Mouse (Mus musculus) left cerebral cortex, postnatal 14 days (tissue): Measurements from ENCODE around the gene Gpr83. TPM values are rescaled to one million over a fixed set of nuclear protein-coding genes. Genes with fewer than 3 reads are reported as not detected.

Source experiments
- DNase-seq, 2 experiments: peaks; one replicate each; pipeline ENCODE4 v3.0.0; 2021 to 2022; ENCODE audit warnings: low spot score in 2 of 2, mixed read lengths in 1 of 2
- intact Hi-C: fragments of 180-260 bp; cut with DNase I; formaldehyde crosslinking; loops from one replicate; pipeline ENCODE4 v1.15.1; 2025
- total RNA-seq, 2 experiments: library from RNA; stranded (reverse); gene quantifications; 2 replicates each; pipeline ENCODE4 v1.2.3; 2021

Gene Gpr83
- total RNA-seq, 2 experiments from 2014 or later, result 11.7 to 14.0 TPM

DNA sequence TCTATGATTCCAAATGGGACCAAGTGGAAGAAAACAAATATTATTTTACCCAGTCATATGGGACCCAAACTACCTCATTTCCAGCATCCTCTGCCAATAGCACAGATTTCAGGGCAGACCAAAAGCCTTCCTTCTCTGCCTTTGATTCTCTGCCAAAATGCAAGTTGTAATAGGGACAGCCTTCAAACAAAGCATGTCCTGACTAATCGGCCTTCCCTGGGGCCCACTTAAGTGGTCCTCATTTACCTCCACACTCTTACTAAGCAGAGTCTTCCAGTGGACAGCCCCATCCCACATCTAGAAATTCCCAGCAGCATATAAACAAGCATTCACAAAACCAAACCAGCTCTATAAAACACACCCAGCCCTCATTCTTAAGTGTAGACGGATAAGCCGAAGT, 37.1 kb downstream of the Gpr83 start:
- no peak for DNase-seq
- intact Hi-C loops, result no loop called here

- intact Hi-C loops, result no loop called here
These were observed 41.7 kb downstream of the Gpr83 start for GRCm38 (mm10) chr9:14901757-14902156.

GRCm38 (mm10) chr9:14902416-14902815, 42.4 kb downstream of the Gpr83 start:
- intact Hi-C loops, result no loop called here

More at GRCm38 (mm10) chr9:14901757-14902156, 41.7 kb downstream of the Gpr83 start:
- no peak for DNase-seq

GRCm38 (mm10) chr9:14903006-14903405, 43.0 kb downstream of the Gpr83 start:
- DNase-seq, result no peak
- intact Hi-C loops, result no loop called here

More at GRCm38 (mm10) chr9:14902416-14902815, 42.4 kb downstream of the Gpr83 start:
- DNase-seq, result no peak

DNA sequence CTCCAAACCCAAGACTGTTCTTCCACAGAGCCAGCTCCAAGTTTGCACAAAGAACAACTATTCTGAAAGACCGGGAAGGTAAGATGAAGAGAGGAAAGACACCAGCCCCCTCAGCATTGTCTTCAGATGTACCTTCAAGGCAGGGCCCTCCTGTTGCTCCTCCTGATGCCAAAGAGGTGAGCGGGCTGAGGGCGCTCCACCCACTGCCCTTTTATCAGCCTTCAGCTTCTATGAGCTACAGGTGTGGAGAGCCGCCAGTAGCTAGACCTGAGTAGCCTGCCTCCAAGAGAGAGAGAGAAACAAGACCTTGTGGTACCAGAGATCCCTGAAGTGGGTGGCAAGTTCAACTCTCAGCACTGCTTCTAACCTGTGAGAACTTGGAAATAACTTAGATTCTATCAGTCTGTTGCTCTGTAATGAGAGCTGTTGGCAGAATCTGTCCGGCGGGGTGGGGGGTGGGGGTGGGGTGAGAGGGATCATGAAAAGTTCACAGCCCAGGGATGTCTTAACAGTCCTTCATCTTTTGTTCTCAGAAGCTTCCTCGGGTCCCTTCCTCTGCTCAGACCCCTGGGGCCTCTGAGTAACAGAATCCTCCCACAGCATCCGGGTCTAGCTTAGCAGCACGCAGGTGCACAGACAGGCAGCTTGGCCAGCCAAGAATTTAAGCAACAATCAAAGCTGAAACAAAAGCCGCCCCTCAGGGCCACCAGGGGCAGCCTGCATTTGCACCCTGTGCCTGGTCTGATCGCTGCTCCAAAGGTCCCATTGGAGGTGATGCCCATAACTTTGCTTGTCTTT, 43.8 kb downstream of the Gpr83 start, which contains the start of gene Izumo1r:
Gene Izumo1r, minus strand, starts transcription at position 369 of the 798 bp plus-strand sequence.
- intact Hi-C loops, result no loop called here
- no peak for DNase-seq

GRCm38 (mm10) chr9:14904741-14905475, 44.9 kb downstream of the Gpr83 start:
- intact Hi-C loops, result no loop called here

DNA sequence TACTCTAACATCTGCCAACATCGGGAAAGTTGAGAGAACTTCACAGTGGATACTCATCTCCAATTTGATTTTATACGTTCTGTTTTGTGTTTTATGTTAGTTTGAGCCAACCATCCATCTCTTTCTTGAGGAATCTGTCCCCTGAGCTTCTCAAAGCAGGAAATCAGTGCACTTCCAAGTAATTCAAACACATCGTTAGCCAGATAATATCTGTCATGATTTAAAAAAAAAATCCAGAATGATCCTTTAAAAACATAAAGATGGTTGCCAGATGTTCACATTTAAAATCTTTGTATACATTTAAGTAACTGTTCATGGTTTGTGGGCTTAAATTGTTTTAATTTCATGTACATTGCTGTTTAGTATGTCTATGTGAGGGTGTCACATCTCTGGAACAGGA, 45.9 kb downstream of the Gpr83 start:
- no peak for DNase-seq
- intact Hi-C loops, result no loop called here

More at GRCm38 (mm10) chr9:14904741-14905475, 44.9 kb downstream of the Gpr83 start:
- peak in 1 of 2 experiments; percentile 19 for DNase-seq

DNA sequence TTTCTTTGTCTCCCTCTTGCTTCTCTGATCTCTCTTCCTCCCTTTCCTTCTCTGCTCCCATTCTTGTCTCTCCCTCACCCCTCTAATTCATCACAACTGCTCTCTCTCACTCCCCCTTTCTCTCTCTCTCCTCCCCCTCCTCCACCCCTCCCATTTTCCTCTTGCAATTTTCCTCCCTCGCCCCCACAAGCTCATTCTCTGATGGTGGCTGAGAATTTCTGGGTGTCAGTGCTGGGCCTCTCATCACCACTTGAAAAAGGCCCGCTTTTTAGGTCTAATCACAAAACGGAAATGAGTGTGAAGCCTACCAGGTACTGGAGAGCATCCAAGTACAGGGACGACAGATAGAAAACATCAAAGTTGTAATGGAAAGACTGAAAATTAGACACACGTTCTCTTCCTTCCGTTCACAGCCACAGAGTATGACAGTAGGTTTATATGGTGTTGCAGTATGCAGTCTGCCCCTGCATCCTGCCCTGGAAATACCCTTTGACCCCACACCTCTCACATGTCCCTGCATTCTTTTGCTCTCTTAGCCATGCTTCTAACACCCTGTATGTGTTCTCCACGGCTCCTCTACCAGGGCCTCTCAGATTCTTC, 47.9 kb downstream of the Gpr83 start:
- DNase-seq, result peak in 1 of 2 experiments; percentile 20
- intact Hi-C loops, result no loop called here

DNA sequence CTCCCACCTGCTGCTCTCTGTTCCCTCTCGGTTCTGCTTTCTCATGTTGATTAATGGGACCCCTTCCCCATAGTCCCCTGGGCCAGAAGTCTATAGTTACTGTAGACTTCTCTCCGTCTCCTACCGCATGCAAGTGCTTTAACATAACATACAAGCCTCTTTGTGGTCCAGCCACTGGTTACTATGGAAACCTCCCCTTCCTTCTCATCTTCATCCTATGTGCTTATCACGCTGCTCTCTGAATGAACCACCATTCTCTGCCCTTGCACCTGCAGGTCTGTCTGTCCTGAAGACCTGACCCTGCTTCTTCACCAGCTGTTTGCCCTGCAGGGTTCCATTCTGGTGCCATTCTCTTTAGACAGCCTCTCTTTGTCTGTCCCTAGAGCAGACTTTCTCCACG, 50.0 kb downstream of the Gpr83 start:
- intact Hi-C loops, result no loop called here
- DNase-seq, result no peak

DNA sequence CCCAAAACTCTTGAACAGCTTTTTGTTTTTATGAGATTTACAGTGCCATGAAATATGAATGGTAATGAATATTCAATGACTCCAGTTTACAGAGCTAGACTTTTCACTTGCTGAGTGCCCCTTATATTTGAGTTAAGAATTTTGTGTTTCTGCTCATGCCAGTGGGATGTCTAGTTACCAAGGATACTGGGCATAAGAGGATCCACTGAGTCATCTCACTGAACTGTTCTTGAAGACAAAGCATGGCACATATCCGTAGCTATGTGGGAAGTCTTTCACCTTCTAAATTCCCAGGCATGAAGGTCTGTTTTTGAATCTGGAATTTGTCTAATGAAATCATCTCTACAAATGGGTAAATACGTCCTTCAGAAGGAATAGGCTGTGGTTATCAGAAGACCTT, 52.0 kb downstream of the Gpr83 start:
- intact Hi-C loops, result no loop called here
- DNase-seq, result peak in 1 of 2 experiments; percentile 28

- DNase-seq, result no peak
- intact Hi-C loops, result no loop called here
These were observed 57.7 kb downstream of the Gpr83 start for GRCm38 (mm10) chr9:14917661-14918060.

GRCm38 (mm10) chr9:14918825-14919668, 59.0 kb downstream of the Gpr83 start:
- DNase-seq, result no peak
- intact Hi-C loops, result no loop called here

Other genes with a start within 250 kb of the Gpr83 start
- gene Amotl1, start 215.2 kb upstream of the Gpr83 start, total RNA-seq, result 10 to 100 TPM; 12.9 to 15.8 TPM
- not detected for gene Piwil4, start 119.5 kb upstream of the Gpr83 start, total RNA-seq
- gene Fut4, start 107.8 kb upstream of the Gpr83 start, total RNA-seq, result under 1 TPM; 0.36 to 0.55 TPM
- gene 1700012B09Rik, start 89.2 kb upstream of the Gpr83 start, total RNA-seq, result under 1 TPM in 1 of 2 experiments, not detected in 1; 0.93 TPM
- 10 to 100 TPM; 10.9 to 11.7 TPM for gene Mre11a, start 75.6 kb upstream of the Gpr83 start, total RNA-seq
- gene Ankrd49, start 75.4 kb upstream of the Gpr83 start, total RNA-seq, result 10 to 100 TPM; 15.6 to 17.8 TPM
- not detected for gene Izumo1r, start 43.7 kb downstream of the Gpr83 start, total RNA-seq
- gene Panx1, start 185.3 kb downstream of the Gpr83 start, total RNA-seq, result 10 to 100 TPM; 42.2 to 43.4 TPM